Mouse (Mus musculus): Measurements from ENCODE around the gene Zfp598. TPM values are rescaled to one million over a fixed set of nuclear protein-coding genes. Genes with fewer than 3 reads are reported as not detected.
A peak's percentile ranks its signal among the peaks of the same experiment; 100 is the strongest.
"Not testable (repeated sequence)": the region's sequence is repeated elsewhere in the genome, so short reads cannot be mapped to it uniquely, and the experiment has no call there.

The Zfp598 gene
- total RNA-seq, 2 experiments from 2014 or later, result 38.2 to 43.5 TPM

- no peak for DNase-seq
These were observed 22.0 kb upstream of the Zfp598 start for GRCm38 (mm10) chr17:24647493-24647892.

- DNase-seq, result no peak
These were observed 20.6 kb upstream of the Zfp598 start for GRCm38 (mm10) chr17:24648731-24649377.

GRCm38 (mm10) chr17:24649581-24650069 is 19.9 kb upstream of the Zfp598 start:
- no peak for DNase-seq

- DNase-seq, result no peak
These were observed 19.3 kb upstream of the Zfp598 start, which contains the start of gene Slc9a3r2 for GRCm38 (mm10) chr17:24650070-24650616. Slc9a3r2 (minus strand) TSS chr17:24650327.

- DNase-seq, result no peak
These were observed 18.7 kb upstream of the Zfp598 start for GRCm38 (mm10) chr17:24650766-24651165.

GRCm38 (mm10) chr17:24651835-24652234 is 17.7 kb upstream of the Zfp598 start:
- DNase-seq, result no peak

GRCm38 (mm10) chr17:24653967-24654710 is 15.3 kb upstream of the Zfp598 start:
- peak; percentile 44 to 61 for DNase-seq

- no peak for DNase-seq
These were observed 14.5 kb upstream of the Zfp598 start for GRCm38 (mm10) chr17:24654969-24655368.

- DNase-seq, result no peak
These were observed 11.3 kb upstream of the Zfp598 start, which contains the start of gene Npw for GRCm38 (mm10) chr17:24658017-24658758. Npw (minus strand) TSS chr17:24658457.

GRCm38 (mm10) chr17:24667011-24667410 is 2.5 kb upstream of the Zfp598 start:
- DNase-seq, result not testable (repeated sequence)

GRCm38 (mm10) chr17:24667416-24667815 is 2.1 kb upstream of the Zfp598 start:
- no peak for DNase-seq

- not testable (repeated sequence) for DNase-seq
These were observed 308 bp upstream of the Zfp598 start for GRCm38 (mm10) chr17:24669214-24669544.

- no peak for DNase-seq
These were observed 858 bp downstream of the Zfp598 start for GRCm38 (mm10) chr17:24670246-24670844.

- no peak for DNase-seq
These were observed 1.9 kb downstream of the Zfp598 start for GRCm38 (mm10) chr17:24671346-24671745.

GRCm38 (mm10) chr17:24672141-24672540 is 2.7 kb downstream of the Zfp598 start:
- no peak for DNase-seq

GRCm38 (mm10) chr17:24674277-24674676 is 4.8 kb downstream of the Zfp598 start:
- DNase-seq, result peak; percentile 48 to 55

GRCm38 (mm10) chr17:24676187-24676586 is 6.7 kb downstream of the Zfp598 start:
- peak in 1 of 2 experiments; percentile 56 for DNase-seq

GRCm38 (mm10) chr17:24676877-24677276 is 7.4 kb downstream of the Zfp598 start:
- DNase-seq, result no peak

- DNase-seq, result no peak
These were observed 8.1 kb downstream of the Zfp598 start for GRCm38 (mm10) chr17:24677500-24678080.

GRCm38 (mm10) chr17:24686514-24686913 is 17.0 kb downstream of the Zfp598 start:
- DNase-seq, result no peak

- peak in 1 of 2 experiments; percentile 27 for DNase-seq
These were observed 17.7 kb downstream of the Zfp598 start for GRCm38 (mm10) chr17:24687146-24687595.

- DNase-seq, result no peak
These were observed 18.1 kb downstream of the Zfp598 start for GRCm38 (mm10) chr17:24687599-24687998.
